Mouse (Mus musculus) E14TG2a.4 (cell line): ENCODE measurements around the gene Hsdl2.

ENCODE experiments used
- CTCF ChIP-seq: conservative IDR thresholded peaks from 2 replicates; pipeline ENCODE4 v1.5.1; 2014; ENCODE audit warnings: low read length
- NANOG ChIP-seq: IDR thresholded peaks from 2 replicates; pipeline ENCODE4 v1.6.1; 2014; ENCODE audit warnings: borderline replicate concordance, low read length, mixed read lengths
- POU5F1 ChIP-seq: IDR thresholded peaks from 2 replicates; pipeline ENCODE4 v1.6.1; 2014; ENCODE audit warnings: low read length, borderline replicate concordance

DNA sequence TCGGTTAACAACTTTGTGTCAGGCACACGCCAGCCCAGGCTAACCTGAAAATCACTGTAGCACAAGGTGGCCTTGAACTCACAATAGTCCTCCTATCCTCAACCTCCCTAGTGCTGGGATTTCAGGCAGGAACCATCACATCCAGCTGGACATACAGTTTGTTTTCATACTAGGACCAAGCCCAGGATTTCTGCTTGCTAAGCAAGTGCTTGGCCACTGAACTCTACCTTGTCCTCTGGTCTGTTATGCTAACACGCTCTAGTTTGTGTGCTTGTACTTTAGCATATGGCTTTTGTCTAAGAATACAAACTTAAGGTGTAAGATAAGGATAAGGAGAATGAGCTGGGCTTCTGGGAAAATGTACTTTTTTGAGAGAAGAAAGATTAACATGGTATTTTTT lies 63.1 kb downstream of the Hsdl2 start:
- TF ChIP-seq CTCF (no peak), POU5F1 (no peak), NANOG (no peak)
